Mouse (Mus musculus) CD4-positive, CD25-positive, alpha-beta regulatory T cell, adult 4 months (primary cell): ENCODE data around the gene Ankrd9. TPM values are rescaled to one million over a fixed set of nuclear protein-coding genes. Genes with fewer than 3 reads are reported as not detected.
A peak's percentile ranks its signal among the peaks of the same experiment; 100 is the strongest.

Experiments
- ATAC-seq: one replicate; pipeline ENCODE4 v1.8.0; 2017
- polyA plus RNA-seq, 2 experiments: library from polyadenylated mRNA; unstranded; fragments of 100-300 nt; shearing (Covaris generic); gene quantifications; one replicate each; pipeline ENCODE4 v1.2.1; 2017

The Ankrd9 gene
- polyA plus RNA-seq, 2 experiments from 2014 or later: 0.32 to 1.2 TPM

- ATAC-seq: no peak
Observed at GRCm38 (mm10) chr12:110954351-110954991, 24.4 kb downstream of the Ankrd9 start.

- no peak for ATAC-seq
Observed at GRCm38 (mm10) chr12:110953900-110954299, 24.9 kb downstream of the Ankrd9 start.

- no peak for ATAC-seq
Observed at GRCm38 (mm10) chr12:110953443-110953842, 25.4 kb downstream of the Ankrd9 start.

- no peak for ATAC-seq
Observed at GRCm38 (mm10) chr12:110952628-110953385, 26.0 kb downstream of the Ankrd9 start.

GRCm38 (mm10) chr12:110951236-110951635, 27.6 kb downstream of the Ankrd9 start:
- ATAC-seq: no peak

- ATAC-seq: no peak
Observed at GRCm38 (mm10) chr12:110950151-110950550, 28.7 kb downstream of the Ankrd9 start.

- ATAC-seq: no peak
Observed at GRCm38 (mm10) chr12:110949410-110949809, 29.4 kb downstream of the Ankrd9 start.

- no peak for ATAC-seq
Observed at GRCm38 (mm10) chr12:110948910-110949201, 30.0 kb downstream of the Ankrd9 start.

GRCm38 (mm10) chr12:110948082-110948909, 30.5 kb downstream of the Ankrd9 start:
- ATAC-seq: no peak

GRCm38 (mm10) chr12:110946216-110946615, 32.6 kb downstream of the Ankrd9 start:
- no peak for ATAC-seq

GRCm38 (mm10) chr12:110940869-110941268, 38.0 kb downstream of the Ankrd9 start:
- ATAC-seq: no peak

GRCm38 (mm10) chr12:110939385-110939784, 39.5 kb downstream of the Ankrd9 start:
- ATAC-seq: peak; percentile 94

GRCm38 (mm10) chr12:110937496-110937895, 41.3 kb downstream of the Ankrd9 start:
- no peak for ATAC-seq

- ATAC-seq: no peak
Observed at GRCm38 (mm10) chr12:110935983-110936620, 42.7 kb downstream of the Ankrd9 start.

- ATAC-seq: no peak
Observed at GRCm38 (mm10) chr12:110932820-110933219, 46.0 kb downstream of the Ankrd9 start.

Other genes starting within 250 kb of the Ankrd9 start
- gene Wdr20, start 241.1 kb downstream of the Ankrd9 start, polyA plus RNA-seq: 10 to 100 TPM; 30.2 to 34.0 TPM
- under 1 TPM; 0.24 to 0.63 TPM for gene Mok, start 138.1 kb downstream of the Ankrd9 start, polyA plus RNA-seq
- gene Zfp839, start 128.8 kb downstream of the Ankrd9 start, polyA plus RNA-seq: 1 to 10 TPM; 2.4 to 2.8 TPM
- 10 to 100 TPM; 37.3 to 44.2 TPM for gene Cinp, start 89.9 kb downstream of the Ankrd9 start, polyA plus RNA-seq
- 1 to 10 TPM; 1.3 to 1.6 TPM for gene Tecpr2, start 89.8 kb downstream of the Ankrd9 start, polyA plus RNA-seq
- 10 to 100 TPM; 11.7 to 16.0 TPM for gene Rcor1, start 60.3 kb upstream of the Ankrd9 start, polyA plus RNA-seq
- gene Traf3, start 187.3 kb upstream of the Ankrd9 start, polyA plus RNA-seq: 10 to 100 TPM; 14.1 to 15.5 TPM
- gene 4930595D18Rik, start 205.5 kb upstream of the Ankrd9 start, polyA plus RNA-seq: 1 to 10 TPM in 1 of 2 experiments, not detected in 1; 1.2 TPM